Mouse (Mus musculus) midbrain, embryonic 10.5 days (tissue): ENCODE data around the gene Ctsf. TPM values are rescaled to one million over a fixed set of nuclear protein-coding genes. Genes with fewer than 3 reads are reported as not detected.
"Not testable (repeated sequence)": the region's sequence is repeated elsewhere in the genome, so short reads cannot be mapped to it uniquely, and the experiment has no call there.

Experiments
- DNase-seq: peaks from one replicate; pipeline ENCODE4 v3.0.0-alpha.2; 2017; ENCODE audit warnings: low spot score
- H3K27ac ChIP-seq: fragments of 300-500 bp; sonication (generic); replicated peaks from 2 replicates; pipeline ENCODE4 v1.5.1; 2016; ENCODE audit warnings: mild to moderate bottlenecking
- H3K27me3 ChIP-seq: fragments of 300-500 bp; sonication (generic); 2 replicates; pipeline ENCODE4 v1.6.1; 2016; ENCODE audit warnings: low read depth, mild to moderate bottlenecking; ENCODE audit not compliant: poor library complexity, severe bottlenecking
- H3K36me3 ChIP-seq: fragments of 300-500 bp; sonication (generic); 2 replicates; pipeline ENCODE4 v1.6.1; 2016; ENCODE audit warnings: mild to moderate bottlenecking, moderate library complexity
- H3K4me1 ChIP-seq: fragments of 300-500 bp; sonication (generic); 2 replicates; pipeline ENCODE4 v1.6.1; 2016
- H3K4me3 ChIP-seq: fragments of 300-500 bp; sonication (generic); 2 replicates; pipeline ENCODE4 v1.5.1; 2016; ENCODE audit warnings: mild to moderate bottlenecking, moderate library complexity
- H3K9me3 ChIP-seq: fragments of 300-500 bp; sonication (generic); replicated peaks from 2 replicates; pipeline ENCODE4 v1.6.1; 2016; ENCODE audit warnings: mild to moderate bottlenecking
- WGBS: fragments of 180-500 bp; shearing (Covaris S2); methylation state at CpG from one replicate; pipeline ENCODE4 v1.1.7; 2016; 5-methylcytosine and 5-hydroxymethylcytosine counted together
- polyA plus RNA-seq: library from polyadenylated mRNA; unstranded; fragments of >200 nt; fragmentation: Nextera tagmentation; extraction: Ambion mirVana; gene quantifications from 2 replicates; pipeline ENCODE4 v1.2.1, GENCODE M21; 2016

Ctsf gene
- polyA plus RNA-seq, 1 experiment from 2014 or later = 29.8 TPM

GRCm38 (mm10) chr19:4859081-4859480, 4.2 kb downstream of the Ctsf start:
- WGBS = 87% methylated on average over 6 of the region's 6 CpGs
- no peak overlapping the region for H3K4me3 ChIP-seq
- peaks cover 21% of the 10 kb centered on the region for H3K4me1 ChIP-seq
- no peak for DNase-seq
- no peaks in the 10 kb centered on the region for H3K9me3 ChIP-seq
- peaks cover 20% of the 10 kb centered on the region for H3K36me3 ChIP-seq
- H3K27me3 ChIP-seq = peaks cover 13% of the 10 kb centered on the region
- no peak overlapping the region for H3K27ac ChIP-seq

- Histone ChIP-seq H3K4me3 (no peak overlapping the region), H3K27ac (no peak overlapping the region), H3K27me3 (no peaks in the 10 kb centered on the region), H3K36me3 (peaks cover 20% of the 10 kb centered on the region), H3K4me1 (peaks cover 7% of the 10 kb centered on the region), H3K9me3 (no peaks in the 10 kb centered on the region)
- 86% methylated on average over 6 of the region's 6 CpGs for WGBS
- DNase-seq = no peak
Measured at GRCm38 (mm10) chr19:4863048-4863447, 8.1 kb downstream of the Ctsf start.

- Histone ChIP-seq H3K4me1 (peaks cover 7% of the 10 kb centered on the region), H3K36me3 (peaks cover 9% of the 10 kb centered on the region; the same call in 1 of the 2 replicates), H3K27me3 (no peaks in the 10 kb centered on the region), H3K4me3 (0 out of 2 replicates have a peak overlapping the region, but pooled peaks have one; percentile 21), H3K27ac (no peak overlapping the region), H3K9me3 (no peaks in the 10 kb centered on the region)
- DNase-seq = no peak
- WGBS = 9% methylated on average over 17 of the region's 17 CpGs
Measured at GRCm38 (mm10) chr19:4865147-4865546, 10.2 kb downstream of the Ctsf start.

- H3K27ac ChIP-seq, H3K4me3 ChIP-seq, DNase-seq, H3K9me3 ChIP-seq, H3K36me3 ChIP-seq: not testable (repeated sequence)
- Histone ChIP-seq H3K4me1 (peaks cover 31% of the 10 kb centered on the region), H3K27me3 (peaks cover 12% of the 10 kb centered on the region)
- WGBS = 93% methylated on average over 1 of the region's 1 CpGs
Measured at GRCm38 (mm10) chr19:4874613-4875012, 19.7 kb downstream of the Ctsf start.

GRCm38 (mm10) chr19:4876241-4876640, 21.3 kb downstream of the Ctsf start:
- DNase-seq = no peak
- Histone ChIP-seq H3K27me3 (peaks cover 12% of the 10 kb centered on the region), H3K4me1 (peaks cover 41% of the 10 kb centered on the region), H3K4me3 (no peak overlapping the region), H3K36me3 (no peaks in the 10 kb centered on the region), H3K9me3 (no peaks in the 10 kb centered on the region), H3K27ac (no peak overlapping the region)
- 82% methylated on average over 4 of the region's 4 CpGs for WGBS

GRCm38 (mm10) chr19:4876755-4877154, 21.8 kb downstream of the Ctsf start:
- Histone ChIP-seq H3K4me3 (0 out of 2 replicates have a peak overlapping the region, but pooled peaks have one; percentile 94), H3K9me3 (no peaks in the 10 kb centered on the region), H3K27me3 (peaks cover 12% of the 10 kb centered on the region), H3K36me3 (no peaks in the 10 kb centered on the region), H3K27ac (no peak overlapping the region), H3K4me1 (peaks cover 41% of the 10 kb centered on the region)
- 82% methylated on average over 3 of the region's 3 CpGs for WGBS
- no peak for DNase-seq

GRCm38 (mm10) chr19:4877785-4878184, 22.9 kb downstream of the Ctsf start, which contains the start of gene Actn3:
Actn3 (minus strand) TSS chr19:4877909.
- Histone ChIP-seq H3K9me3 (no peaks in the 10 kb centered on the region), H3K27ac (peak within 1 kb of the TSS; percentile 86), H3K36me3 (no peaks in the 10 kb centered on the region), H3K4me3 (peak within 1 kb of the TSS; percentile 94), H3K4me1 (peaks cover 41% of the 10 kb centered on the region), H3K27me3 (peaks cover 12% of the 10 kb centered on the region)
- peak; percentile 28 for DNase-seq
- WGBS = 3% methylated on average over 17 of the region's 17 CpGs

GRCm38 (mm10) chr19:4878405-4879323, 23.7 kb downstream of the Ctsf start, which contains the start of gene Zdhhc24:
Zdhhc24 (plus strand) TSS chr19:4878668.
- WGBS = 2% methylated on average over 52 of the region's 52 CpGs

GRCm38 (mm10) chr19:4879324-4879703, 24.4 kb downstream of the Ctsf start:
- Histone ChIP-seq H3K4me3 (peak overlapping the region; percentile 94), H3K36me3 (no peaks in the 10 kb centered on the region; the same call in 1 of the 2 replicates), H3K27me3 (peaks cover 12% of the 10 kb centered on the region), H3K9me3 (no peaks in the 10 kb centered on the region), H3K4me1 (peaks cover 41% of the 10 kb centered on the region), H3K27ac (no peak overlapping the region)
- DNase-seq = no peak
- WGBS = 77% methylated on average over 10 of the region's 10 CpGs

More at GRCm38 (mm10) chr19:4878405-4879323, 23.7 kb downstream of the Ctsf start, which contains the start of gene Zdhhc24:
- Histone ChIP-seq H3K36me3 (no peaks in the 10 kb centered on the region; the same call in 1 of the 2 replicates), H3K4me1 (peaks cover 41% of the 10 kb centered on the region), H3K4me3 (peak within 1 kb of the TSS; percentile 94), H3K27ac (peak within 1 kb of the TSS; percentile 86), H3K27me3 (peaks cover 12% of the 10 kb centered on the region), H3K9me3 (no peaks in the 10 kb centered on the region)
- peak; percentile 97 for DNase-seq

- H3K36me3 ChIP-seq = peaks cover 2% of the 10 kb centered on the region
- no peaks in the 10 kb centered on the region for H3K9me3 ChIP-seq
- no peak overlapping the region for H3K27ac ChIP-seq
- 84% methylated on average over 4 of the region's 4 CpGs for WGBS
- peaks cover 16% of the 10 kb centered on the region for H3K4me1 ChIP-seq
- no peak for DNase-seq
- no peaks in the 10 kb centered on the region for H3K27me3 ChIP-seq
- no peak overlapping the region for H3K4me3 ChIP-seq
Measured at GRCm38 (mm10) chr19:4883961-4884360, 29.0 kb downstream of the Ctsf start.

- Histone ChIP-seq H3K27me3 (no peaks in the 10 kb centered on the region), H3K4me1 (no peaks in the 10 kb centered on the region), H3K9me3 (no peaks in the 10 kb centered on the region), H3K27ac (no peak overlapping the region), H3K4me3 (no peak overlapping the region), H3K36me3 (peaks cover 51% of the 10 kb centered on the region)
- no peak for DNase-seq
- 90% methylated on average over 10 of the region's 10 CpGs for WGBS
Measured at GRCm38 (mm10) chr19:4889791-4890190, 34.9 kb downstream of the Ctsf start.

- no peaks in the 10 kb centered on the region for H3K27me3 ChIP-seq
- no peak for DNase-seq
- H3K27ac ChIP-seq = no peak overlapping the region
- peaks cover 59% of the 10 kb centered on the region for H3K36me3 ChIP-seq
- no peaks in the 10 kb centered on the region for H3K4me1 ChIP-seq
- no peak overlapping the region for H3K4me3 ChIP-seq
- 76% methylated on average over 3 of the region's 3 CpGs for WGBS
- no peaks in the 10 kb centered on the region for H3K9me3 ChIP-seq
Measured at GRCm38 (mm10) chr19:4891798-4892197, 36.9 kb downstream of the Ctsf start.
